Mouse (Mus musculus) heart, adult 2 months (tissue): ENCODE results near the gene Ptgs1. TPM values are rescaled to one million over a fixed set of nuclear protein-coding genes. Genes with fewer than 3 reads are reported as not detected.

Source experiments
- DNase-seq, 2 experiments: peaks; one replicate each; pipeline ENCODE4 v3.0.0; 2021
- H3K27ac ChIP-seq: fragments of 200-600 bp; 2 replicates; pipeline ENCODE4 v1.8.1; 2022
- H3K27me3 ChIP-seq: fragments of 200-500 bp; 2 replicates; pipeline ENCODE4 v1.6.1; 2012; ENCODE audit warnings: mild to moderate bottlenecking, low read length, inconsistent platforms, mixed read lengths; ENCODE audit not compliant: control insufficient read depth, insufficient read depth
- H3K36me3 ChIP-seq: fragments of 200-500 bp; 2 replicates; pipeline ENCODE4 v1.6.1; 2012; ENCODE audit warnings: low read length, inconsistent platforms; ENCODE audit not compliant: control insufficient read depth, insufficient read depth
- H3K4me1 ChIP-seq: fragments of 200-500 bp; 2 replicates; pipeline ENCODE4 v1.6.1; 2011; ENCODE audit warnings: low read length; ENCODE audit not compliant: control insufficient read depth, insufficient read depth
- H3K4me3 ChIP-seq: fragments of 200-600 bp; 2 replicates; pipeline ENCODE4 v1.8.1; 2022
- H3K79me2 ChIP-seq: fragments of 200-500 bp; replicated peaks from 2 replicates; pipeline ENCODE4 v1.6.1; 2012; ENCODE audit warnings: mild to moderate bottlenecking, inconsistent platforms, low read length, moderate library complexity, mixed read lengths; ENCODE audit not compliant: control insufficient read depth, insufficient read depth
- H3K9ac ChIP-seq: fragments of 200-500 bp; 2 replicates; pipeline ENCODE4 v1.6.1; 2012; ENCODE audit warnings: low read depth, mild to moderate bottlenecking, control low read depth, inconsistent platforms, low read length, mixed read lengths
- CTCF ChIP-seq: fragments of 200-600 bp; IDR thresholded peaks from 2 replicates; pipeline ENCODE4 v1.8.1; 2022; ENCODE audit warnings: antibody characterized with exemption, mild to moderate bottlenecking, moderate library complexity
- EP300 ChIP-seq: fragments of 200-500 bp; IDR thresholded peaks from 2 replicates; pipeline ENCODE4 v1.6.1; 2011; ENCODE audit warnings: low read depth, low read length, control low read depth; ENCODE audit not compliant: insufficient read depth
- POLR2A ChIP-seq: fragments of 200-500 bp; IDR thresholded peaks from 2 replicates; pipeline ENCODE4 v1.6.1; 2011; ENCODE audit warnings: mild to moderate bottlenecking, low read depth, low read length, control low read depth; ENCODE audit not compliant: insufficient read depth
- WGBS: fragments of 180-500 bp; shearing (Covaris S2); methylation state at CpG from one replicate; pipeline ENCODE4 v1.1.7; 2018; 5-methylcytosine and 5-hydroxymethylcytosine counted together
- intact Hi-C: fragments of 180-260 bp; cut with DNase I; formaldehyde crosslinking; loops from one replicate; pipeline ENCODE4 v1.15.1; 2025
- polyA plus RNA-seq: library from polyadenylated mRNA; depleted of rRNA; stranded (reverse); fragments of >200 nt; gene quantifications from 2 replicates; pipeline ENCODE4 v1.2.3, GENCODE M21; 2012
- total RNA-seq, 2 experiments: library from RNA; stranded (reverse); gene quantifications; 2 replicates each; pipeline ENCODE4 v1.2.3; 2021

The Ptgs1 gene
- total and polyA plus RNA-seq, 3 experiments, result 14.4 to 20.0 (median 15.8) TPM

GRCm38 (mm10) chr2:36244705-36245104, 14.5 kb downstream of the Ptgs1 start:
- Histone ChIP-seq H3K4me3 (no peak overlapping the region), H3K27me3 (no peaks in the 10 kb centered on the region), H3K79me2 (no peaks in the 10 kb centered on the region), H3K9ac (no peak overlapping the region), H3K36me3 (no peaks in the 10 kb centered on the region), H3K4me1 (no peaks in the 10 kb centered on the region), H3K27ac (no peak overlapping the region)
- 80% methylated on average over 3 of the region's 3 CpGs for WGBS
- DNase-seq, result peak in 1 of 2 experiments; percentile 11
- TF ChIP-seq CTCF (no peak), EP300 (no peak), POLR2A (no peak)
- intact Hi-C loops, result no loop called here

GRCm38 (mm10) chr2:36247964-36248363, 17.7 kb downstream of the Ptgs1 start:
- WGBS, result 59% methylated on average over 3 of the region's 3 CpGs
- H3K36me3 ChIP-seq, result no peaks in the 10 kb centered on the region
- TF ChIP-seq POLR2A (no peak), CTCF (no peak), EP300 (no peak)
- no peaks in the 10 kb centered on the region for H3K79me2 ChIP-seq
- H3K4me1 ChIP-seq, result no peaks in the 10 kb centered on the region
- no peak overlapping the region for H3K27ac ChIP-seq
- no peaks in the 10 kb centered on the region for H3K27me3 ChIP-seq
- no peak for DNase-seq
- H3K4me3 ChIP-seq, result no peak overlapping the region
- intact Hi-C loops, result no loop called here
- H3K9ac ChIP-seq, result no peak overlapping the region

DNA sequence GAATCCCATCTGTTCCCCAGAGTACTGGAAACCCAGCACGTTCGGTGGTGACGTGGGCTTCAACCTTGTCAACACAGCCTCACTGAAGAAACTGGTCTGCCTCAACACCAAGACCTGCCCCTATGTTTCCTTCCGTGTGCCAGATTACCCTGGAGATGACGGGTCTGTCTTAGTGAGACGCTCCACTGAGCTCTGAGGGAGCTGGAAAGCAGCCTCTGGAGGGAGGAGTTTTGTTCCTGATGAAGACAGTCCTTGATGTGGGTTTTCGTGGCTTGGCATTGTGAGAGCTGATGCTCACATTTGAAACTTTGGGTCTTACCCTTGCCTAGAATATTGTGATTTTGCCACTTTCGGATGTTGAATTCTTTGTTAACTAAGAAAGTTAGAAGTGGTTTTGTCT, 20.9 kb downstream of the Ptgs1 start:
- 70% methylated on average over 8 of the region's 8 CpGs for WGBS
- H3K4me3 ChIP-seq, result no peak overlapping the region

DNA sequence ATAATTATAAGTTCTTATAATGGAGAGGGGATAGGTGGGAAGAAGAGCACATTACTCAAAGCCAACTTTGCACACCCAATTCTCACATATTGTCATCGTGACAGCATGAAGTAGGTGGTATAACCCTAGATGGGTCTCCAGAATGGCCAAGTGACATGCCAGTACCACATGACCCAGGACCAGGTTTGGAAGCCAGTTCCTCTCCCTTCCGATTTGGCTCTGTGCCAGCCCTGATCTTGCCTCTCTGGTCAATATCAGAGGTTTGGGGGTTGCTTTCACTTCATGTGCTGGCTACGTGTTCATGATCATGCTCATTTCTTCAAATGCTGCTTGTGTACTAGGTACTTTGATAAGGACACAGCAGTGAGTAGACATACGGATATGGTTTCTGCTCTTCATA, 22.3 kb downstream of the Ptgs1 start:
- no peak for TF ChIP-seq CTCF
- TF ChIP-seq EP300, result no peak
- no peak for TF ChIP-seq POLR2A
- 82% methylated on average over 4 of the region's 4 CpGs for WGBS
- no peaks in the 10 kb centered on the region for H3K27me3 ChIP-seq
- intact Hi-C loops, result no loop called here
- no peaks in the 10 kb centered on the region for H3K36me3 ChIP-seq
- H3K4me1 ChIP-seq, result no peaks in the 10 kb centered on the region
- H3K9ac ChIP-seq, result no peak overlapping the region
- H3K79me2 ChIP-seq, result no peaks in the 10 kb centered on the region
- H3K4me3 ChIP-seq, result no peak overlapping the region
- DNase-seq, result no peak
- no peak overlapping the region for H3K27ac ChIP-seq

More for the DNA sequence above, 20.9 kb downstream of the Ptgs1 start:
- no peaks in the 10 kb centered on the region for H3K4me1 ChIP-seq
- no peaks in the 10 kb centered on the region for H3K36me3 ChIP-seq
- no peak for DNase-seq
- intact Hi-C loops, result no loop called here
- no peaks in the 10 kb centered on the region for H3K79me2 ChIP-seq
- no peak overlapping the region for H3K9ac ChIP-seq
- TF ChIP-seq EP300 (no peak), POLR2A (no peak), CTCF (no peak)
- no peaks in the 10 kb centered on the region for H3K27me3 ChIP-seq
- no peak overlapping the region for H3K27ac ChIP-seq

DNA sequence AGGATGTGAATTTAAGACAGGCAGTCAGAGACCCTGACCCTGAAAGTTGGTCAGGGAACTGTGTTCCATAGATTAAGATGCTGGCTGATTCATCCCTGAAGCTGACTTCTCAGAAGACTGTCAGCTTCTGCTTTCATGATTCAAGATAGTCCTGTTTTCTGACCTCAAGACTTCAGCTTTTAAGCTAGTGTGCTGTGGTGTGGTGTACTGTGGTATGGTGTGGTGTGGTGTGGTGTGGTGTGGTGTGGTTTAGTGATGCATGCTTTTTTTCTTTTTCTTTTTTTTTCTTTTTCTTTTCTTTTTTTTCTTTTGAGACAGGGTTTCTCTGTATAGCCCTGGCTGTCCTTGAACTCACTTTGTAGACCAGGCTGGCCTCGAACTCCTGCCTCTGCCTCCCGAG, 24.2 kb downstream of the Ptgs1 start:
- Histone ChIP-seq H3K9ac (no peak overlapping the region), H3K79me2 (no peaks in the 10 kb centered on the region), H3K4me3 (no peak overlapping the region), H3K4me1 (no peaks in the 10 kb centered on the region), H3K27ac (no peak overlapping the region), H3K27me3 (no peaks in the 10 kb centered on the region), H3K36me3 (no peaks in the 10 kb centered on the region)
- intact Hi-C loops, result no loop called here
- WGBS, result 91% methylated on average over 2 of the region's 2 CpGs
- no peak for DNase-seq
- TF ChIP-seq EP300, result no peak
- no peak for TF ChIP-seq POLR2A
- TF ChIP-seq CTCF, result no peak

- intact Hi-C loops, result no loop called here
These were observed 26.7 kb downstream of the Ptgs1 start for GRCm38 (mm10) chr2:36256931-36257330.

More at GRCm38 (mm10) chr2:36256931-36257330, 26.7 kb downstream of the Ptgs1 start:
- Histone ChIP-seq H3K36me3 (no peaks in the 10 kb centered on the region), H3K4me1 (no peaks in the 10 kb centered on the region), H3K27me3 (no peaks in the 10 kb centered on the region), H3K27ac (no peak overlapping the region), H3K79me2 (no peaks in the 10 kb centered on the region), H3K9ac (no peak overlapping the region), H3K4me3 (no peak overlapping the region)
- no peak for TF ChIP-seq CTCF
- TF ChIP-seq POLR2A, result no peak
- no peak for TF ChIP-seq EP300
- DNase-seq, result no peak
